In the genomic region with DNA sequence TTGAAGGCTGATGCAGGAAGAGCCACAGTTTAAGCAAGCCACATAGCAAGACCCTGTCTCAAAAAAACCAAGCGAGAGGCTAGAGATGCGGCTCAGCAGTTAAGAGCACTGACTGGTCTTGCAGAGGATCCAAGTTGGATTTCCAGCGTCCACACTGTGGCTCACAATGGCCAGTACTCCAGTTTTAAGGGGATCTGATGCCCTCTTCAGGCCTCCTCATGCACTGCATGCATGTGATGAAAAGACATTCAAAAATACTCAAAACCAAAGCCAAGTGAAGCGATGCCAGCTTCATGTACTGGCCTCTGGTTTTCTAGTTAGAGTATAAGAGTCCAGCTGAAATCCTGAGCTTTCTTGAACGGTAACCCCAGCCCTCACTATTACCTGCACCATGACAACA, we compare ENCODE assay signal across 11 mouse cellular contexts. TPM values are rescaled to one million over a fixed set of nuclear protein-coding genes. Genes with fewer than 3 reads are reported as not detected.
DNase-seq lines count a peak whose midpoint lies in the region; ATAC-seq and TF ChIP-seq lines count a peak whose summit lies in the region.
"Had no signal": no experiment of that assay in that cellular context is flagged by ENCODE, and none has a peak within 500 bp of the region (broad histone marks: within the 10 kb centered on the region; RNA-seq: fewer than 3 reads in every experiment).

No protein-coding gene starts in this region.

- no peak overlapping the region for H3K27ac ChIP-seq in left cerebral cortex, adult 2 months
- no peak overlapping the region for H3K27ac ChIP-seq in heart, embryonic 12.5 days (ENCODE audit: poor library complexity, severe bottlenecking)

- peaks cover 22% of the 10 kb centered on the region for H3K4me1 ChIP-seq in heart, embryonic 12.5 days (replicated peaks)

- no peaks in the 10 kb centered on the region for H3K9me3 ChIP-seq in heart, embryonic 12.5 days (replicated peaks)

- H3K36me3 ChIP-seq in heart, embryonic 12.5 days, result peaks cover 39% of the 10 kb centered on the region

- no peak overlapping the region for H3K4me2 ChIP-seq in heart, embryonic 12.5 days

- TF ChIP-seq CTCF in left cerebral cortex, adult 2 months (IDR thresholded peaks at IDR 0.05), result peak; percentile 43

- no peak overlapping the region for H3K4me3 ChIP-seq in left cerebral cortex, adult 2 months
- no peak overlapping the region for H3K4me3 ChIP-seq in heart, embryonic 12.5 days

- intact Hi-C loops in left cerebral cortex, adult 2 months (cut with DNase I), result no loop called here

- DNase-seq in adrenal gland, postnatal 14 days, result peak; percentile 31
- DNase-seq in adrenal gland, adult 8-10 months, result no peak
- no peak for DNase-seq in left cerebral cortex, adult 2 months (ENCODE audit: extremely low spot score in 1 of 2, low spot score in 2 of 2)
- no peak for DNase-seq in left cerebral cortex, adult 8-10 months (ENCODE audit: low spot score in 2 of 2)
- DNase-seq in NIH3T3 (ENCODE audit: low read depth), result peak; percentile 48
- peak; percentile 44 for DNase-seq in naive thymus-derived CD4-positive, alpha-beta T cell, adult 2 months (ENCODE audit: low read depth)
- DNase-seq: adrenal gland, adult 2 months; cerebellum, postnatal 25 days; heart, adult 11 months had no signal

- no peak overlapping the region for H3K9ac ChIP-seq in heart, embryonic 12.5 days

- H3K27me3 ChIP-seq in heart, embryonic 12.5 days (replicated peaks), result no peaks in the 10 kb centered on the region

- ATAC-seq in activated CD4-positive, CD25-positive, alpha-beta regulatory T cell, adult 4 months, result no peak
- ATAC-seq in heart, embryonic 12.5 days (ENCODE audit: insufficient number of reproducible peaks, low FRiP score), result no peak

- 84% methylated on average over 5 of the region's 5 CpGs for WGBS in heart, embryonic 12.5 days

RNA-seq across cellular contexts. Expression of a gene that starts 5.7 kb away (rescaled TPM):
- total RNA-seq in adrenal gland, postnatal 14 days (2021), result 93.2 and 103 TPM in 2 replicates
- 100 to 1,000 TPM; 103 to 132 (median 122) TPM for total RNA-seq in adrenal gland, adult 8-10 months (2022)
- total RNA-seq in left cerebral cortex, adult 2 months (2021), result 100 to 1,000 TPM; 179 to 197 TPM
- total RNA-seq in left cerebral cortex, adult 8-10 months (2022), result 100 to 1,000 TPM; 192 to 205 (median 199) TPM
- polyA plus RNA-seq in activated CD4-positive, CD25-positive, alpha-beta regulatory T cell, adult 4 months (2017; shearing (Covaris generic)), result 10 to 100 TPM; 86.1 to 87.6 TPM
- 118 and 120 TPM in 2 replicates for polyA plus RNA-seq in heart, embryonic 12.5 days (2016; fragmentation: Nextera tagmentation; extraction: Ambion mirVana)

RNA-seq across cellular contexts. Expression of a gene that starts 6.8 kb away (rescaled TPM):
- total RNA-seq in adrenal gland, postnatal 14 days (2021), result 19.0 and 23.6 TPM in 2 replicates
- 10 to 100 TPM; 21.6 to 37.0 (median 26.7) TPM for total RNA-seq in adrenal gland, adult 8-10 months (2022)
- total RNA-seq in left cerebral cortex, adult 2 months (2021), result 10 to 100 TPM; 19.4 to 20.1 TPM
- 10 to 100 TPM; 15.8 to 20.0 (median 19.7) TPM for total RNA-seq in left cerebral cortex, adult 8-10 months (2022)
- 10 to 100 TPM in 1 of 2 experiments, 1 to 10 TPM in 1; 9.4 to 12.2 TPM for polyA plus RNA-seq in activated CD4-positive, CD25-positive, alpha-beta regulatory T cell, adult 4 months (2017; shearing (Covaris generic))
- 24.1 and 27.2 TPM in 2 replicates for polyA plus RNA-seq in heart, embryonic 12.5 days (2016; fragmentation: Nextera tagmentation; extraction: Ambion mirVana)

RNA-seq across cellular contexts. Expression of a gene that starts 39.8 kb away (rescaled TPM):
- 0.38 and 0.74 TPM in 2 replicates for total RNA-seq in adrenal gland, postnatal 14 days (2021)
- 1 to 10 TPM; 1.1 to 2.4 (median 1.5) TPM for total RNA-seq in adrenal gland, adult 8-10 months (2022)
- total RNA-seq in left cerebral cortex, adult 2 months (2021), result under 1 TPM; 0.66 to 0.91 TPM
- total RNA-seq in left cerebral cortex, adult 8-10 months (2022), result 1 to 10 TPM in 3 of 4 experiments, under 1 TPM in 1; 0.36 to 1.5 (median 1.0) TPM
- not detected for polyA plus RNA-seq in activated CD4-positive, CD25-positive, alpha-beta regulatory T cell, adult 4 months (2017; shearing (Covaris generic))
- polyA plus RNA-seq in heart, embryonic 12.5 days (2016; fragmentation: Nextera tagmentation; extraction: Ambion mirVana), result 0.36 and 1.2 TPM in 2 replicates

RNA-seq across cellular contexts. Expression of a gene that starts 49.0 kb away (rescaled TPM):
- total RNA-seq in adrenal gland, postnatal 14 days (2021), result 5.1 and 5.4 TPM in 2 replicates
- total RNA-seq in adrenal gland, adult 8-10 months (2022), result 10 to 100 TPM; 11.7 to 21.1 (median 16.6) TPM
- total RNA-seq in left cerebral cortex, adult 2 months (2021), result 10 to 100 TPM; 25.5 to 25.9 TPM
- total RNA-seq in left cerebral cortex, adult 8-10 months (2022), result 10 to 100 TPM; 28.9 to 29.9 (median 29.5) TPM
- polyA plus RNA-seq in activated CD4-positive, CD25-positive, alpha-beta regulatory T cell, adult 4 months (2017; shearing (Covaris generic)), result 1 to 10 TPM; 3.9 to 7.1 TPM
- 4.3 and 4.4 TPM in 2 replicates for polyA plus RNA-seq in heart, embryonic 12.5 days (2016; fragmentation: Nextera tagmentation; extraction: Ambion mirVana)

RNA-seq across cellular contexts. Expression of a gene that starts 51.4 kb away (rescaled TPM):
- 71.8 and 77.5 TPM in 2 replicates for total RNA-seq in adrenal gland, postnatal 14 days (2021)
- total RNA-seq in adrenal gland, adult 8-10 months (2022), result 100 to 1,000 TPM in 2 of 4 experiments, 10 to 100 TPM in 2; 77.2 to 109 (median 89.6) TPM
- total RNA-seq in left cerebral cortex, adult 2 months (2021), result 100 to 1,000 TPM; 188 to 196 TPM
- total RNA-seq in left cerebral cortex, adult 8-10 months (2022), result 100 to 1,000 TPM; 187 to 201 (median 192) TPM
- polyA plus RNA-seq in activated CD4-positive, CD25-positive, alpha-beta regulatory T cell, adult 4 months (2017; shearing (Covaris generic)), result 10 to 100 TPM; 40.7 to 52.4 TPM
- 97.7 and 116 TPM in 2 replicates for polyA plus RNA-seq in heart, embryonic 12.5 days (2016; fragmentation: Nextera tagmentation; extraction: Ambion mirVana)

Comparison
In these comparisons a context has a peak if more than half of its experiments do, and no peak if none do; other contexts are left out.
1. DNase-seq: peak in adrenal gland, postnatal 14 days (single experiment), NIH3T3 (single experiment) and naive thymus-derived CD4-positive, alpha-beta T cell, adult 2 months (single experiment); none in adrenal gland, adult 8-10 months (single experiment), left cerebral cortex, adult 2 months (0 of 2) and left cerebral cortex, adult 8-10 months (0 of 2).